Mouse (Mus musculus) liver (tissue): ENCODE measurements around the gene Thada.

Experiments used
- DNase-seq: peaks from one replicate; pipeline ENCODE4 v3.0.0-alpha.2; 2020; ENCODE audit warnings: mixed read lengths

The Thada gene

GRCm38 (mm10) chr17:84141691-84142090, 324.3 kb downstream of the Thada start:
- no peak for DNase-seq

- DNase-seq = peak; percentile 22
Observed at GRCm38 (mm10) chr17:84140822-84141507, 325.0 kb downstream of the Thada start.
